Mouse (Mus musculus) CH12.LX (cell line): ENCODE results near the gene Slc17a9. TPM values are rescaled to one million over a fixed set of nuclear protein-coding genes. Genes with fewer than 3 reads are reported as not detected.

Source experiments
- DNase-seq: peaks from one replicate; pipeline ENCODE4 v3.0.0-alpha.2; 2013; ENCODE audit errors: extremely low read depth
- H3K27ac ChIP-seq: 2 replicates; pipeline ENCODE4 v1.5.1; 2012; ENCODE audit warnings: low read depth, mild to moderate bottlenecking, control low read depth, moderate library complexity; ENCODE audit not compliant: insufficient read depth
- H3K27me3 ChIP-seq: replicated peaks from 2 replicates; pipeline ENCODE3; 2012; ENCODE audit warnings: inconsistent platforms
- H3K36me3 ChIP-seq, 2 experiments: replicated peaks in 1 of 2; 2 replicates each; pipeline versions ENCODE3 to v1.6.1; 2012; ENCODE audit warnings: inconsistent platforms in 1 of 2, low read length in 1 of 2, mild to moderate bottlenecking in 1 of 2, mixed read lengths in 1 of 2, moderate library complexity in 1 of 2; ENCODE audit not compliant: control insufficient read depth in 1 of 2, insufficient read depth in 1 of 2
- H3K4me1 ChIP-seq, 2 experiments: 2 replicates each; pipeline ENCODE4 v1.6.1; 2012; ENCODE audit warnings: inconsistent platforms in 1 of 2, moderate library complexity in 1 of 2; ENCODE audit not compliant: insufficient read depth in 2 of 2, control insufficient read depth in 1 of 2
- H3K4me2 ChIP-seq: 2 replicates; pipeline ENCODE4 v1.6.1; 2012; ENCODE audit warnings: low read depth, mild to moderate bottlenecking, control low read depth; ENCODE audit not compliant: poor library complexity, insufficient read depth, severe bottlenecking
- H3K4me3 ChIP-seq, 3 experiments: fragments of 150-350 bp in 1 of 3; sonication (generic) in 1 of 3; replicated peaks in 1 of 3; 2 replicates each; pipeline versions ENCODE3 to v1.5.1; 2011 to 2012; ENCODE audit warnings: low read depth in 2 of 3, low read length in 2 of 3, mild to moderate bottlenecking in 2 of 3, moderate library complexity in 2 of 3, control low read depth in 1 of 3, improper control_type of control experiment in 1 of 3, inconsistent platforms in 1 of 3, mixed read lengths in 1 of 3; ENCODE audit not compliant: poor library complexity in 1 of 3
- H3K79me2 ChIP-seq: replicated peaks from 2 replicates; pipeline ENCODE4 v1.6.1; 2012; ENCODE audit warnings: mild to moderate bottlenecking, moderate library complexity; ENCODE audit not compliant: control insufficient read depth, poor library complexity, insufficient read depth, severe bottlenecking; ENCODE audit errors: extremely low read depth
- H3K9ac ChIP-seq: 2 replicates; pipeline ENCODE4 v1.6.1; 2012; ENCODE audit warnings: low read depth, mild to moderate bottlenecking, control low read depth, moderate library complexity; ENCODE audit not compliant: insufficient read depth
- H3K9me3 ChIP-seq: replicated peaks from 2 replicates; pipeline ENCODE3; 2012; ENCODE audit warnings: low read length, inconsistent platforms, mixed read lengths
- BHLHE40 ChIP-seq: IDR thresholded peaks from 2 replicates; pipeline ENCODE4 v1.6.1; 2011; ENCODE audit warnings: mild to moderate bottlenecking, low read depth, low read length, improper control_type of control experiment
- CHD1 ChIP-seq: IDR thresholded peaks from 2 replicates; pipeline ENCODE4 v1.6.1; 2012; ENCODE audit warnings: low read depth, low read length, improper control_type of control experiment, inconsistent platforms
- CHD2 ChIP-seq: IDR thresholded peaks from 2 replicates; pipeline ENCODE4 v1.6.1; 2011; ENCODE audit warnings: low read length, improper control_type of control experiment
- CTCF ChIP-seq, 2 experiments: IDR thresholded peaks in 1 of 2; conservative IDR thresholded peaks in 1 of 2; 2 replicates each; pipeline ENCODE4 v1.5.1; 2011 to 2012; ENCODE audit warnings: low read depth in 2 of 2, low read length in 2 of 2, improper control_type of control experiment in 1 of 2, inconsistent platforms in 1 of 2, mild to moderate bottlenecking in 1 of 2, moderate library complexity in 1 of 2
- E2F4 ChIP-seq: IDR thresholded peaks from 2 replicates; pipeline ENCODE4 v1.6.1; 2011; ENCODE audit warnings: low read depth, low read length, improper control_type of control experiment; ENCODE audit not compliant: insufficient replicate concordance
- ELF1 ChIP-seq: IDR thresholded peaks from 2 replicates; pipeline ENCODE4 v1.6.1; 2014; ENCODE audit warnings: low read depth, mild to moderate bottlenecking, inconsistent platforms, low read length, improper control_type of control experiment
- EP300 ChIP-seq: IDR thresholded peaks from 2 replicates; pipeline ENCODE4 v1.6.1; 2011; ENCODE audit warnings: low read length, improper control_type of control experiment
- GABPA ChIP-seq: IDR thresholded peaks from 2 replicates; pipeline ENCODE4 v1.6.1; 2012; ENCODE audit warnings: low read depth, low read length, improper control_type of control experiment, inconsistent platforms; ENCODE audit not compliant: insufficient replicate concordance
- HCFC1 ChIP-seq: IDR thresholded peaks from 2 replicates; pipeline ENCODE4 v1.6.1; 2012; ENCODE audit warnings: low read depth, mild to moderate bottlenecking, inconsistent platforms, low read length, improper control_type of control experiment
- JUN ChIP-seq: IDR thresholded peaks from 2 replicates; pipeline ENCODE4 v1.6.1; 2011; ENCODE audit warnings: low read depth, mild to moderate bottlenecking, low read length, improper control_type of control experiment, moderate library complexity; ENCODE audit not compliant: insufficient read depth
- KAT2A ChIP-seq: IDR thresholded peaks from 2 replicates; pipeline ENCODE4 v1.6.1; 2012; ENCODE audit warnings: low read length, improper control_type of control experiment, inconsistent platforms; ENCODE audit not compliant: insufficient replicate concordance
- MAX ChIP-seq: IDR thresholded peaks from 2 replicates; pipeline ENCODE4 v1.6.1; 2011; ENCODE audit warnings: low read length, improper control_type of control experiment
- MAZ ChIP-seq: IDR thresholded peaks from 2 replicates; pipeline ENCODE4 v1.6.1; 2012; ENCODE audit warnings: low read depth, mild to moderate bottlenecking, inconsistent platforms, low read length, improper control_type of control experiment, moderate library complexity
- MEF2A ChIP-seq: IDR thresholded peaks from 2 replicates; pipeline ENCODE4 v1.6.1; 2014; ENCODE audit warnings: low read depth, mild to moderate bottlenecking, inconsistent platforms, low read length, improper control_type of control experiment, borderline replicate concordance
- MXI1 ChIP-seq: IDR thresholded peaks from 2 replicates; pipeline ENCODE4 v1.6.1; 2011; ENCODE audit warnings: mild to moderate bottlenecking, low read depth, low read length, improper control_type of control experiment
- NELFE ChIP-seq: IDR thresholded peaks from 2 replicates; pipeline ENCODE4 v1.6.1; 2011; ENCODE audit warnings: low read depth, low read length, improper control_type of control experiment
- NRF1 ChIP-seq: IDR thresholded peaks from 2 replicates; pipeline ENCODE4 v1.6.1; 2014; ENCODE audit warnings: low read depth, mild to moderate bottlenecking, inconsistent platforms, low read length, improper control_type of control experiment, moderate library complexity
- POLR2A ChIP-seq: IDR thresholded peaks from 2 replicates; pipeline ENCODE4 v1.6.1; 2011; ENCODE audit warnings: low read depth, mild to moderate bottlenecking, improper control_type of control experiment, low read length
- RAD21 ChIP-seq: IDR thresholded peaks from 2 replicates; pipeline ENCODE4 v1.6.1; 2011; ENCODE audit warnings: low read depth, mild to moderate bottlenecking, low read length, improper control_type of control experiment, moderate library complexity
- SIN3A ChIP-seq: IDR thresholded peaks from 2 replicates; pipeline ENCODE4 v1.6.1; 2012; ENCODE audit warnings: low read length, improper control_type of control experiment, inconsistent platforms
- SMC3 ChIP-seq: IDR thresholded peaks from 2 replicates; pipeline ENCODE4 v1.6.1; 2011; ENCODE audit warnings: low read depth, low read length, improper control_type of control experiment
- TBP ChIP-seq: conservative IDR thresholded peaks from 2 replicates; pipeline ENCODE4 v1.6.1; 2011; ENCODE audit warnings: low read depth, low read length, improper control_type of control experiment
- TCF12 ChIP-seq: IDR thresholded peaks from 2 replicates; pipeline ENCODE4 v1.6.1; 2014; ENCODE audit warnings: low read depth, mild to moderate bottlenecking, inconsistent platforms, low read length, improper control_type of control experiment
- UBTF ChIP-seq: IDR thresholded peaks from 2 replicates; pipeline ENCODE4 v1.6.1; 2012; ENCODE audit warnings: low read depth, mild to moderate bottlenecking, inconsistent platforms, low read length, improper control_type of control experiment, moderate library complexity
- USF2 ChIP-seq: conservative IDR thresholded peaks from 2 replicates; pipeline ENCODE4 v1.6.1; 2011; ENCODE audit warnings: low read depth, low read length, improper control_type of control experiment
- ZKSCAN1 ChIP-seq: IDR thresholded peaks from 2 replicates; pipeline ENCODE4 v1.6.1; 2012; ENCODE audit warnings: low read depth, inconsistent platforms, low read length, improper control_type of control experiment, borderline replicate concordance
- dilution Hi-C: fragments of 300-500 bp; cut with MboI; formaldehyde crosslinking; loops from 2 replicates; pipeline ENCODE4 v1.14.3; 2020; ENCODE audit warnings: low sequenced_read_pairs; ENCODE audit not compliant: extremely low pct_unique_long_range_greater_than_20kb, extremely low pct_ligation_motif_present
- in situ Hi-C: fragments of 300-500 bp; cut with MboI; formaldehyde crosslinking; loops from 3 replicates; pipeline ENCODE4 v1.14.3; 2019; ENCODE audit warnings: low sequenced_read_pairs, low pct_ligation_motif_present, low pct_unique_long_range_greater_than_20kb, mixed read lengths
- polyA plus RNA-seq: library from polyadenylated mRNA; unstranded; fragments of >175 nt; gene quantifications from 2 replicates; pipeline ENCODE4 v1.2.1, GENCODE M21; 2012; ENCODE audit warnings: low read depth; ENCODE audit not compliant: insufficient read length
- total RNA-seq, 2 experiments: library from RNA; depleted of rRNA; stranded (reverse); fragments of 300-350 nt in 1 of 2; fragments of >200 nt in 1 of 2; gene quantifications; 2 replicates each; pipeline ENCODE4 v1.2.3; 2012 to 2014

The Slc17a9 gene
- total and polyA plus RNA-seq, 3 experiments, result 7.2 to 23.7 (median 13.4) TPM

GRCm38 (mm10) chr2:180709023-180709922 is 15.8 kb upstream of the Slc17a9 start:
- no peak for DNase-seq
- no peaks in the 10 kb centered on the region for H3K9me3 ChIP-seq
- H3K27ac ChIP-seq, result peak overlapping the region; percentile 33; the same call in 1 of the 2 replicates
- in situ Hi-C loops, result loop anchor here (25.0 kb wide), 1 partner anchor 653 kb away; the partner anchor contains the start of genes Arfrp1 and Zgpat
- H3K79me2 ChIP-seq, result peaks cover 75% of the 10 kb centered on the region
- dilution Hi-C loops, result no loop called here
- TF ChIP-seq ZKSCAN1, result no peak
- no peak for TF ChIP-seq NELFE
- no peak for TF ChIP-seq MAZ
- TF ChIP-seq MAX, result no peak
- TF ChIP-seq E2F4, result no peak
- no peak for TF ChIP-seq JUN
- TF ChIP-seq POLR2A, result no peak; the same call in 1 of the 2 replicates
- TF ChIP-seq EP300, result no peak
- no peak for TF ChIP-seq TCF12
- TF ChIP-seq USF2, result no peak
- TF ChIP-seq SMC3, result no peak
- no peak; the same call in 1 of the 2 replicates for TF ChIP-seq MXI1
- TF ChIP-seq GABPA, result no peak
- no peak for TF ChIP-seq BHLHE40
- TF ChIP-seq RAD21, result no peak
- TF ChIP-seq UBTF, result no peak
- no peak for TF ChIP-seq CTCF (conservative IDR thresholded peaks at IDR 0.05 in 1 of 2, IDR thresholded peaks at IDR 0.05 in 1 of 2; ENCODE audit: low read depth in 2 of 2, low read length in 2 of 2)
- TF ChIP-seq, all 38 proteins: peak for 0
- Histone ChIP-seq H3K4me1 (peaks cover 12 to 54% of the 10 kb centered on the region in 2 experiments), H3K4me2 (peak overlapping the region; percentile 97), H3K4me3 (peak overlapping the region; percentile 74 to 100 (median 100)), H3K27me3 (no peaks in the 10 kb centered on the region), H3K9ac (peak overlapping the region; percentile 84), H3K36me3 (peaks cover 4 to 43% of the 10 kb centered on the region in 2 experiments)

GRCm38 (mm10) chr2:180709923-180710272 is 15.2 kb upstream of the Slc17a9 start, which contains the start of the genes Dido1 and Gid8:
Dido1 (minus strand) TSS chr2:180709999.
Gid8 (plus strand) TSS chr2:180710117.
- Histone ChIP-seq H3K9ac (peak within 1 kb of the TSS; percentile 97), H3K4me3 (peak within 1 kb of the TSS; percentile 92 to 100 (median 100)), H3K4me2 (peak within 1 kb of the TSS; percentile 97), H3K9me3 (no peaks in the 10 kb centered on the region), H3K27me3 (no peaks in the 10 kb centered on the region), H3K36me3 (peaks cover 10 to 46% of the 10 kb centered on the region in 2 experiments), H3K27ac (peak within 1 kb of the TSS; percentile 57), H3K79me2 (peaks cover 68% of the 10 kb centered on the region), H3K4me1 (peaks cover 7 to 48% of the 10 kb centered on the region in 2 experiments)
- 0 out of 2 replicates have a peak, but pooled peaks have one; percentile 55 for TF ChIP-seq E2F4
- TF ChIP-seq ELF1, result peak; percentile 87
- TF ChIP-seq UBTF, result no peak
- peak; percentile 94 for TF ChIP-seq KAT2A
- TF ChIP-seq MAZ, result peak; percentile 72; the same call in 1 of the 2 replicates
- TF ChIP-seq RAD21, result no peak
- TF ChIP-seq NRF1, result peak; percentile 88
- peak; percentile 63; the same call in 1 of the 2 replicates for TF ChIP-seq NELFE
- TF ChIP-seq POLR2A, result peak; percentile 82
- TF ChIP-seq SIN3A, result peak; percentile 38
- TF ChIP-seq TCF12, result peak; percentile 74
- TF ChIP-seq TBP, result peak; percentile 70; the same call in 1 of the 2 replicates
- peak; percentile 19; the same call in 1 of the 2 replicates for TF ChIP-seq MEF2A
- no peak for TF ChIP-seq CHD1
- peak; percentile 93 for TF ChIP-seq HCFC1
- TF ChIP-seq CHD2, result peak; percentile 98
- in situ Hi-C loops (loop anchor here (25.0 kb wide), 1 partner anchor 652 kb away; the partner anchor contains the start of genes Arfrp1 and Zgpat), dilution Hi-C loops (no loop called here)
- peak; percentile 96 for DNase-seq
